Mouse (Mus musculus) brain, embryonic 14.5 days (tissue): ENCODE measurements around the gene Tmem117.

ENCODE experiments used
- CTCF ChIP-seq: fragments of 200-500 bp; IDR thresholded peaks from 2 replicates; pipeline ENCODE4 v1.5.1; 2012; ENCODE audit warnings: inconsistent platforms, mild to moderate bottlenecking, moderate library complexity, borderline replicate concordance; ENCODE audit not compliant: insufficient read depth, insufficient read length; ENCODE audit errors: extremely low read depth
- POLR2A ChIP-seq: fragments of 200-500 bp; IDR thresholded peaks from 2 replicates; pipeline ENCODE4 v1.6.1; 2012; ENCODE audit warnings: mild to moderate bottlenecking, inconsistent platforms, borderline replicate concordance; ENCODE audit not compliant: poor library complexity, insufficient read depth, insufficient read length, severe bottlenecking; ENCODE audit errors: extremely low read depth

- TF ChIP-seq CTCF (no peak), POLR2A (no peak)
Measured at GRCm38 (mm10) chr15:94781556-94781955, 152.5 kb downstream of the Tmem117 start.
